Mouse (Mus musculus) spleen, adult 2 months (tissue): Measurements from ENCODE around the gene Dpf2. TPM values are rescaled to one million over a fixed set of nuclear protein-coding genes. Genes with fewer than 3 reads are reported as not detected.

Experiments
- DNase-seq, 2 experiments: peaks; one replicate each; pipeline versions ENCODE4 v3.0.0 to v3.0.0-alpha.2; 2012 to 2021; ENCODE audit warnings: low spot score in 2 of 2, low read depth in 1 of 2
- H3K27ac ChIP-seq: fragments of 200-500 bp; 2 replicates; pipeline ENCODE4 v1.5.1; 2012; ENCODE audit warnings: low read length, inconsistent platforms; ENCODE audit not compliant: insufficient read depth
- H3K27me3 ChIP-seq: fragments of 200-500 bp; 2 replicates; pipeline ENCODE4 v1.6.1; 2012; ENCODE audit warnings: mild to moderate bottlenecking, moderate library complexity, low read length, inconsistent platforms; ENCODE audit not compliant: control insufficient read depth, insufficient read depth
- H3K36me3 ChIP-seq: fragments of 200-500 bp; 2 replicates; pipeline ENCODE4 v1.6.1; 2012; ENCODE audit warnings: mild to moderate bottlenecking, low read length, inconsistent platforms; ENCODE audit not compliant: control insufficient read depth, insufficient read depth
- H3K4me1 ChIP-seq: fragments of 200-500 bp; 2 replicates; pipeline ENCODE4 v1.6.1; 2011; ENCODE audit warnings: inconsistent platforms; ENCODE audit not compliant: control insufficient read depth, insufficient read depth, insufficient read length
- H3K4me3 ChIP-seq: fragments of 200-500 bp; 2 replicates; pipeline ENCODE4 v1.5.1; 2011; ENCODE audit warnings: mild to moderate bottlenecking, inconsistent platforms; ENCODE audit not compliant: insufficient read depth, insufficient read length; ENCODE audit errors: extremely low read depth
- CTCF ChIP-seq: fragments of 200-500 bp; IDR thresholded peaks from 2 replicates; pipeline ENCODE4 v1.5.1; 2011; ENCODE audit warnings: mild to moderate bottlenecking, inconsistent platforms; ENCODE audit not compliant: insufficient read depth, insufficient read length, insufficient replicate concordance; ENCODE audit errors: extremely low read depth
- POLR2A ChIP-seq: fragments of 200-500 bp; IDR thresholded peaks from 2 replicates; pipeline ENCODE4 v1.6.1; 2011; ENCODE audit warnings: low read depth, low read length, inconsistent platforms
- WGBS: fragments of 180-500 bp; shearing (Covaris S2); methylation state at CpG from one replicate; pipeline ENCODE4 v1.1.7; 2018; 5-methylcytosine and 5-hydroxymethylcytosine counted together
- polyA plus RNA-seq: library from polyadenylated mRNA; depleted of rRNA; stranded (reverse); fragments of >200 nt; gene quantifications from 2 replicates; pipeline ENCODE4 v1.2.3, GENCODE M21; 2012

Dpf2 gene
- polyA plus RNA-seq, 1 experiment, result 59.9 TPM

GRCm38 (mm10) chr19:5927532-5927931 is 14.7 kb upstream of the Dpf2 start:
- H3K27me3 ChIP-seq, result no peaks in the 10 kb centered on the region
- no peak for DNase-seq
- TF ChIP-seq POLR2A (no peak), CTCF (no peak)
- H3K4me1 ChIP-seq, result peaks cover 3% of the 10 kb centered on the region; the same call in 1 of the 2 replicates
- H3K4me3 ChIP-seq, result no peak overlapping the region
- 86% methylated on average over 8 of the region's 8 CpGs for WGBS
- H3K27ac ChIP-seq, result no peak overlapping the region
- H3K36me3 ChIP-seq, result no peaks in the 10 kb centered on the region

GRCm38 (mm10) chr19:5927026-5927425 is 14.2 kb upstream of the Dpf2 start:
- no peak overlapping the region for H3K27ac ChIP-seq
- H3K4me3 ChIP-seq, result no peak overlapping the region
- TF ChIP-seq POLR2A, result no peak
- no peak for TF ChIP-seq CTCF
- no peak for DNase-seq
- 81% methylated on average over 11 of the region's 11 CpGs for WGBS
- H3K36me3 ChIP-seq, result no peaks in the 10 kb centered on the region
- no peaks in the 10 kb centered on the region for H3K27me3 ChIP-seq
- peaks cover 3% of the 10 kb centered on the region; the same call in 1 of the 2 replicates for H3K4me1 ChIP-seq

GRCm38 (mm10) chr19:5925311-5925855 is 12.6 kb upstream of the Dpf2 start:
- H3K27me3 ChIP-seq, result no peaks in the 10 kb centered on the region
- no peaks in the 10 kb centered on the region for H3K36me3 ChIP-seq
- peak overlapping the region; percentile 11; the same call in 1 of the 2 replicates for H3K27ac ChIP-seq
- H3K4me3 ChIP-seq, result peak overlapping the region; percentile 39
- DNase-seq, result no peak
- 35% methylated on average over 11 of the region's 11 CpGs for WGBS
- no peaks in the 10 kb centered on the region; the same call in 1 of the 2 replicates for H3K4me1 ChIP-seq
- TF ChIP-seq POLR2A (no peak), CTCF (no peak)

- under 1% methylated on average over 18 of the region's 18 CpGs for WGBS
- TF ChIP-seq CTCF, result no peak
- peak; percentile 18 for TF ChIP-seq POLR2A
- Histone ChIP-seq H3K4me1 (no peaks in the 10 kb centered on the region; the same call in 1 of the 2 replicates), H3K36me3 (no peaks in the 10 kb centered on the region), H3K27ac (peak within 1 kb of the TSS; percentile 58), H3K27me3 (no peaks in the 10 kb centered on the region), H3K4me3 (peak within 1 kb of the TSS; percentile 64)
- peak; percentile 80 to 93 for DNase-seq
Measured at GRCm38 (mm10) chr19:5924713-5925093, 11.9 kb upstream of the Dpf2 start, which contains the start of gene Cdc42ep2. TSS of gene Cdc42ep2 (minus strand) at chr19:5924816.

GRCm38 (mm10) chr19:5923990-5924712 is 11.3 kb upstream of the Dpf2 start:
- H3K36me3 ChIP-seq, result no peaks in the 10 kb centered on the region
- H3K27ac ChIP-seq, result peak overlapping the region; percentile 58
- WGBS, result under 1% methylated on average over 38 of the region's 38 CpGs
- peak overlapping the region; percentile 64 for H3K4me3 ChIP-seq
- no peaks in the 10 kb centered on the region; the same call in 1 of the 2 replicates for H3K4me1 ChIP-seq
- TF ChIP-seq CTCF (peak; percentile 79), POLR2A (no peak)
- no peaks in the 10 kb centered on the region for H3K27me3 ChIP-seq
- DNase-seq, result peak; percentile 50 to 83

GRCm38 (mm10) chr19:5922963-5923362 is 10.2 kb upstream of the Dpf2 start:
- Histone ChIP-seq H3K4me1 (no peaks in the 10 kb centered on the region; the same call in 1 of the 2 replicates), H3K4me3 (no peak overlapping the region), H3K27ac (no peak overlapping the region), H3K27me3 (no peaks in the 10 kb centered on the region), H3K36me3 (no peaks in the 10 kb centered on the region)
- WGBS, result 92% methylated on average over 3 of the region's 3 CpGs
- DNase-seq, result no peak
- TF ChIP-seq POLR2A (no peak), CTCF (no peak)
